Mouse (Mus musculus) heart, adult 2 months (tissue): Measurements from ENCODE around the gene Mycbpap. TPM values are rescaled to one million over a fixed set of nuclear protein-coding genes. Genes with fewer than 3 reads are reported as not detected.

Source experiments
- DNase-seq, 2 experiments: peaks; one replicate each; pipeline ENCODE4 v3.0.0; 2021
- H3K27ac ChIP-seq: fragments of 200-600 bp; 2 replicates; pipeline ENCODE4 v1.8.1; 2022
- H3K27me3 ChIP-seq: fragments of 200-500 bp; 2 replicates; pipeline ENCODE4 v1.6.1; 2012; ENCODE audit warnings: mild to moderate bottlenecking, low read length, inconsistent platforms, mixed read lengths; ENCODE audit not compliant: control insufficient read depth, insufficient read depth
- H3K36me3 ChIP-seq: fragments of 200-500 bp; 2 replicates; pipeline ENCODE4 v1.6.1; 2012; ENCODE audit warnings: low read length, inconsistent platforms; ENCODE audit not compliant: control insufficient read depth, insufficient read depth
- H3K4me1 ChIP-seq: fragments of 200-500 bp; 2 replicates; pipeline ENCODE4 v1.6.1; 2011; ENCODE audit warnings: low read length; ENCODE audit not compliant: control insufficient read depth, insufficient read depth
- H3K4me3 ChIP-seq: fragments of 200-600 bp; 2 replicates; pipeline ENCODE4 v1.8.1; 2022
- H3K79me2 ChIP-seq: fragments of 200-500 bp; replicated peaks from 2 replicates; pipeline ENCODE4 v1.6.1; 2012; ENCODE audit warnings: mild to moderate bottlenecking, inconsistent platforms, low read length, moderate library complexity, mixed read lengths; ENCODE audit not compliant: control insufficient read depth, insufficient read depth
- H3K9ac ChIP-seq: fragments of 200-500 bp; 2 replicates; pipeline ENCODE4 v1.6.1; 2012; ENCODE audit warnings: low read depth, mild to moderate bottlenecking, control low read depth, inconsistent platforms, low read length, mixed read lengths
- CTCF ChIP-seq: fragments of 200-600 bp; IDR thresholded peaks from 2 replicates; pipeline ENCODE4 v1.8.1; 2022; ENCODE audit warnings: antibody characterized with exemption, mild to moderate bottlenecking, moderate library complexity
- EP300 ChIP-seq: fragments of 200-500 bp; IDR thresholded peaks from 2 replicates; pipeline ENCODE4 v1.6.1; 2011; ENCODE audit warnings: low read depth, low read length, control low read depth; ENCODE audit not compliant: insufficient read depth
- POLR2A ChIP-seq: fragments of 200-500 bp; IDR thresholded peaks from 2 replicates; pipeline ENCODE4 v1.6.1; 2011; ENCODE audit warnings: mild to moderate bottlenecking, low read depth, low read length, control low read depth; ENCODE audit not compliant: insufficient read depth
- WGBS: fragments of 180-500 bp; shearing (Covaris S2); methylation state at CpG from one replicate; pipeline ENCODE4 v1.1.7; 2018; 5-methylcytosine and 5-hydroxymethylcytosine counted together
- intact Hi-C: fragments of 180-260 bp; cut with DNase I; formaldehyde crosslinking; loops from one replicate; pipeline ENCODE4 v1.15.1; 2025
- polyA plus RNA-seq: library from polyadenylated mRNA; depleted of rRNA; stranded (reverse); fragments of >200 nt; gene quantifications from 2 replicates; pipeline ENCODE4 v1.2.3, GENCODE M21; 2012
- total RNA-seq, 2 experiments: library from RNA; stranded (reverse); gene quantifications; 2 replicates each; pipeline ENCODE4 v1.2.3; 2021

The Mycbpap gene
- total and polyA plus RNA-seq, 3 experiments, result 0.72 to 1.1 (median 0.89) TPM

GRCm38 (mm10) chr11:94499661-94500152 is 21.8 kb downstream of the Mycbpap start, which contains the start of gene Epn3:
Gene Epn3 (minus strand): TSS chr11:94499974.
- Histone ChIP-seq H3K4me1 (peaks cover 7% of the 10 kb centered on the region), H3K27ac (no peak within 1 kb of the TSS; the same call in 1 of the 2 replicates), H3K79me2 (no peaks in the 10 kb centered on the region), H3K27me3 (no peaks in the 10 kb centered on the region), H3K36me3 (no peaks in the 10 kb centered on the region), H3K9ac (peak within 1 kb of the TSS; percentile 50), H3K4me3 (peak within 1 kb of the TSS; percentile 36)
- TF ChIP-seq EP300 (no peak), POLR2A (no peak), CTCF (no peak)
- under 1% methylated on average over 26 of the region's 26 CpGs for WGBS
- DNase-seq, result peak in 1 of 2 experiments; percentile 40
- intact Hi-C loops, result no loop called here

GRCm38 (mm10) chr11:94499035-94499434 is 22.5 kb downstream of the Mycbpap start:
- H3K79me2 ChIP-seq, result no peaks in the 10 kb centered on the region
- intact Hi-C loops, result no loop called here
- no peak overlapping the region for H3K9ac ChIP-seq
- H3K36me3 ChIP-seq, result no peaks in the 10 kb centered on the region
- no peak for DNase-seq
- H3K4me3 ChIP-seq, result no peak overlapping the region; the same call in 1 of the 2 replicates
- TF ChIP-seq POLR2A, result no peak
- no peak for TF ChIP-seq CTCF
- no peak overlapping the region for H3K27ac ChIP-seq
- peaks cover 7% of the 10 kb centered on the region for H3K4me1 ChIP-seq
- no peaks in the 10 kb centered on the region for H3K27me3 ChIP-seq
- WGBS, result 6% methylated on average over 2 of the region's 2 CpGs

- Histone ChIP-seq H3K36me3 (no peaks in the 10 kb centered on the region), H3K4me1 (peaks cover 7% of the 10 kb centered on the region), H3K27ac (peak overlapping the region; percentile 61), H3K9ac (peak overlapping the region; percentile 55), H3K27me3 (no peaks in the 10 kb centered on the region), H3K79me2 (no peaks in the 10 kb centered on the region), H3K4me3 (peak overlapping the region; percentile 26; the same call in 1 of the 2 replicates)
- intact Hi-C loops, result no loop called here
- WGBS, result 23% methylated on average over 19 of the region's 19 CpGs
- TF ChIP-seq EP300 (0 out of 2 replicates have a peak, but pooled peaks have one; percentile 26), POLR2A (peak; percentile 32; the same call in 1 of the 2 replicates), CTCF (no peak)
- DNase-seq, result peak; percentile 56 to 57
Measured at GRCm38 (mm10) chr11:94498093-94498996, 23.2 kb downstream of the Mycbpap start.

DNA sequence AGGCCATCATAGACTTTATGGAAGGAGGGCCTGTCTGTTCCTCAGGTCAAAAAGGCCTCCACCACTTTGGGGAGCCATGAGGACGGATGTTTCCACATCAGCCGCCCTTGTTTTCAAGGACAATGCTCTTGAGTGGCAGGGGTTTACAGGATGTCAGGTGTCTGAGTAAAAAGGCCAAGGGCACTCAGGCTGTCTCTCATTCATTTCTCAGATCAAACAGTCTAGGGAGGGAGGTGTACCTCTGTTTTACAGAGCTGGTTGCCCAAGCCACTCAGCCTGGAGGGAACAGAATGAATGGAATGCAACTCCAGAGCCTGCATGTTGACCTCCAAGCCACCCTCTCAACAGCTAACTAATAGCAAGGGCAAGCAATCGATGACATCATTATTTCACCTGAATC is 26.1 kb downstream of the Mycbpap start:
- Histone ChIP-seq H3K79me2 (no peaks in the 10 kb centered on the region), H3K27me3 (peaks cover 2% of the 10 kb centered on the region; the same call in 1 of the 2 replicates), H3K36me3 (no peaks in the 10 kb centered on the region), H3K4me3 (no peak overlapping the region), H3K27ac (peak overlapping the region; percentile 40), H3K9ac (no peak overlapping the region), H3K4me1 (peaks cover 7% of the 10 kb centered on the region)
- TF ChIP-seq CTCF, result no peak
- peak; percentile 65; the same call in 1 of the 2 replicates for TF ChIP-seq EP300
- no peak for TF ChIP-seq POLR2A
- peak in 1 of 2 experiments; percentile 45 for DNase-seq
- intact Hi-C loops, result no loop called here
- WGBS, result 63% methylated on average over 3 of the region's 3 CpGs

GRCm38 (mm10) chr11:94491749-94492099 is 29.8 kb downstream of the Mycbpap start:
- H3K36me3 ChIP-seq, result no peaks in the 10 kb centered on the region
- H3K27me3 ChIP-seq, result peaks cover 2% of the 10 kb centered on the region; the same call in 1 of the 2 replicates
- H3K9ac ChIP-seq, result no peak overlapping the region
- 57% methylated on average over 7 of the region's 7 CpGs for WGBS
- H3K79me2 ChIP-seq, result no peaks in the 10 kb centered on the region
- intact Hi-C loops, result no loop called here
- H3K27ac ChIP-seq, result no peak overlapping the region
- H3K4me3 ChIP-seq, result no peak overlapping the region
- H3K4me1 ChIP-seq, result no peaks in the 10 kb centered on the region
- TF ChIP-seq CTCF (no peak), POLR2A (no peak), EP300 (no peak)
- no peak for DNase-seq
